Mouse (Mus musculus) adrenal gland (tissue): ENCODE measurements at regions not wholly inside any gene's neighbourhood (a gene's known extent, or its start where the extent isn't known, plus 50 kb on each side); places are given as distances from the start of the nearest gene placed in this dataset.

Experiments
- intact Hi-C: fragments of 180-260 bp; cut with DNase I; formaldehyde crosslinking; loops from one replicate; pipeline ENCODE4 v1.15.1; 2025

- intact Hi-C loops: no loop called here
Measured at GRCm38 (mm10) chr14:25362771-25363170, 96.2 kb upstream of the Zmiz1 start.

GRCm38 (mm10) chr14:25365226-25365800, 93.7 kb upstream of the Zmiz1 start:
- intact Hi-C loops: no loop called here

- intact Hi-C loops: no loop called here
Measured at GRCm38 (mm10) chr14:25366009-25366408, 93.0 kb upstream of the Zmiz1 start.

GRCm38 (mm10) chr14:25370306-25371020, 88.5 kb upstream of the Zmiz1 start:
- intact Hi-C loops: no loop called here

- intact Hi-C loops: no loop called here
Measured at GRCm38 (mm10) chr14:25371021-25371400, 88.0 kb upstream of the Zmiz1 start.

- intact Hi-C loops: no loop called here
Measured at GRCm38 (mm10) chr14:25371661-25372060, 87.3 kb upstream of the Zmiz1 start.

GRCm38 (mm10) chr14:25372581-25372980, 86.4 kb upstream of the Zmiz1 start:
- intact Hi-C loops: no loop called here

- intact Hi-C loops: no loop called here
Measured at GRCm38 (mm10) chr14:25373167-25373566, 85.8 kb upstream of the Zmiz1 start.

- intact Hi-C loops: no loop called here
Measured at GRCm38 (mm10) chr14:25375001-25375400, 84.0 kb upstream of the Zmiz1 start.

GRCm38 (mm10) chr14:25377091-25377490, 81.9 kb upstream of the Zmiz1 start:
- intact Hi-C loops: no loop called here

- intact Hi-C loops: no loop called here
Measured at GRCm38 (mm10) chr14:25377554-25377899, 81.5 kb upstream of the Zmiz1 start.

GRCm38 (mm10) chr14:25377900-25378716, 80.9 kb upstream of the Zmiz1 start:
- intact Hi-C loops: no loop called here

- intact Hi-C loops: no loop called here
Measured at GRCm38 (mm10) chr14:25378717-25379224, 80.2 kb upstream of the Zmiz1 start.

GRCm38 (mm10) chr14:25383169-25383824, 75.7 kb upstream of the Zmiz1 start:
- intact Hi-C loops: loop anchor here (5.0 kb wide), 1 partner anchor 69 kb away; no protein-coding TSS in a partner anchor

GRCm38 (mm10) chr14:25385644-25386043, 73.3 kb upstream of the Zmiz1 start:
- intact Hi-C loops: no loop called here

- intact Hi-C loops: no loop called here
Measured at GRCm38 (mm10) chr14:25387780-25388179, 71.2 kb upstream of the Zmiz1 start.

- intact Hi-C loops: no loop called here
Measured at GRCm38 (mm10) chr14:25389314-25389713, 69.7 kb upstream of the Zmiz1 start.

GRCm38 (mm10) chr14:25392412-25392811, 66.6 kb upstream of the Zmiz1 start:
- intact Hi-C loops: loop anchor here (10.0 kb wide), 1 partner anchor 172 kb away; no protein-coding TSS in a partner anchor

GRCm38 (mm10) chr14:25392940-25393339, 66.0 kb upstream of the Zmiz1 start:
- intact Hi-C loops: loop anchor here (10.0 kb wide), 1 partner anchor 172 kb away; no protein-coding TSS in a partner anchor

GRCm38 (mm10) chr14:25394931-25395330, 64.1 kb upstream of the Zmiz1 start:
- intact Hi-C loops: loop anchor here (5.0 to 10.0 kb wide), 2 partner anchors 62 to 170 kb away; partner anchors contain the start of gene Zmiz1

GRCm38 (mm10) chr14:25396990-25397531, 61.9 kb upstream of the Zmiz1 start:
- intact Hi-C loops: loop anchor here (5.0 to 10.0 kb wide), 2 partner anchors 60 to 168 kb away; partner anchors contain the start of gene Zmiz1
